Mouse (Mus musculus): ENCODE data around the gene Kbtbd4. TPM values are rescaled to one million over a fixed set of nuclear protein-coding genes. Genes with fewer than 3 reads are reported as not detected.
A peak's percentile ranks its signal among the peaks of the same experiment; 100 is the strongest.

Kbtbd4 gene
- polyA plus RNA-seq, 1 experiment: 0.30 TPM

GRCm38 (mm10) chr2:90916560-90917232 lies 12.2 kb downstream of the Kbtbd4 start:
- Histone ChIP-seq H3K4me3 (replicated peaks) (peak overlapping the region; percentile 74), H3K4me1 (ENCODE audit: control insufficient read depth) (peaks cover 36% of the 10 kb centered on the region), H3K27me3 (ENCODE audit: control insufficient read depth) (no peaks in the 10 kb centered on the region), H3K36me3 (ENCODE audit: control insufficient read depth) (peaks cover 34% of the 10 kb centered on the region), H3K9me3 (ENCODE audit: control insufficient read depth, low read length) (no peaks in the 10 kb centered on the region)
- no peak for TF ChIP-seq TAL1 (IDR thresholded peaks at IDR 0.05; ENCODE audit: low read length)
- no peak for TF ChIP-seq GATA1 (IDR thresholded peaks at IDR 0.05; ENCODE audit: low read length)

- Histone ChIP-seq H3K4me3 (replicated peaks) (peak overlapping the region; percentile 74), H3K4me1 (ENCODE audit: control insufficient read depth) (peaks cover 36% of the 10 kb centered on the region), H3K36me3 (ENCODE audit: control insufficient read depth) (peaks cover 29% of the 10 kb centered on the region), H3K27me3 (ENCODE audit: control insufficient read depth) (no peaks in the 10 kb centered on the region; the same call in 1 of the 2 replicates), H3K9me3 (ENCODE audit: control insufficient read depth, low read length) (no peaks in the 10 kb centered on the region)
- TF ChIP-seq GATA1 (IDR thresholded peaks at IDR 0.05; ENCODE audit: low read length): no peak
These were observed 12.9 kb downstream of the Kbtbd4 start for GRCm38 (mm10) chr2:90917233-90917998.

- no peaks in the 10 kb centered on the region for H3K9me3 ChIP-seq (ENCODE audit: control insufficient read depth, low read length)
- peaks cover 21% of the 10 kb centered on the region for H3K36me3 ChIP-seq (ENCODE audit: control insufficient read depth)
- no peak for TF ChIP-seq GATA1 (IDR thresholded peaks at IDR 0.05; ENCODE audit: low read length)
- no peak for TF ChIP-seq TAL1 (IDR thresholded peaks at IDR 0.05; ENCODE audit: low read length)
- peak overlapping the region; percentile 74 for H3K4me3 ChIP-seq (replicated peaks)
- peaks cover 36% of the 10 kb centered on the region for H3K4me1 ChIP-seq (ENCODE audit: control insufficient read depth)
- no peaks in the 10 kb centered on the region; the same call in 1 of the 2 replicates for H3K27me3 ChIP-seq (ENCODE audit: control insufficient read depth)
These were observed 13.6 kb downstream of the Kbtbd4 start for GRCm38 (mm10) chr2:90917999-90918698.

DNA sequence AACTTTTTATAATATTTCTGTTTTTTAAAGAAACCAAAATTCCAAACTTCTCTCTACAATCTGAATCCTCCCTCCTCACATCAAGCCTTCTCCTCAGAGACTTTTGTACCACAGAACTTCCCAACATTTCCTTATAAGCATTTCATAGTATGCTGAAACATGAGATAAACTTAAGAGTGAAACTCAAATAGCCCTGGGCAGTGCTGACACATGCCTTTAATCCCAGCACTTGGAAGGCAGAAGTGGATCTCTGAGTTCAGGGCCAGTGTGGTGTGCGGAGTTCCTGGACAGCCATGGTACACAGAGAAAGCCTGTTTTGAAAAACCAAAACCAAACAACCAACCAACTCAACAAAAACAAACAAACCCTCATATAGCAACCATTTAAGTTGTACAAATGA lies 16.6 kb downstream of the Kbtbd4 start:
- no peaks in the 10 kb centered on the region for H3K36me3 ChIP-seq (ENCODE audit: control insufficient read depth)
- peaks cover 23% of the 10 kb centered on the region for H3K4me1 ChIP-seq (ENCODE audit: control insufficient read depth)
- TF ChIP-seq GATA1 (IDR thresholded peaks at IDR 0.05; ENCODE audit: low read length) (no peak), TAL1 (IDR thresholded peaks at IDR 0.05; ENCODE audit: low read length) (no peak)
- H3K4me3 ChIP-seq (replicated peaks): no peak overlapping the region
- no peaks in the 10 kb centered on the region for H3K9me3 ChIP-seq (ENCODE audit: control insufficient read depth, low read length)
- H3K27me3 ChIP-seq (ENCODE audit: control insufficient read depth): peaks cover 7% of the 10 kb centered on the region

- H3K4me1 ChIP-seq (ENCODE audit: control insufficient read depth): peaks cover 10% of the 10 kb centered on the region
- no peak for TF ChIP-seq TAL1 (IDR thresholded peaks at IDR 0.05; ENCODE audit: low read length)
- TF ChIP-seq GATA1 (IDR thresholded peaks at IDR 0.05; ENCODE audit: low read length): no peak
- peaks cover 7% of the 10 kb centered on the region for H3K27me3 ChIP-seq (ENCODE audit: control insufficient read depth)
- no peak overlapping the region for H3K4me3 ChIP-seq (replicated peaks)
- no peaks in the 10 kb centered on the region for H3K36me3 ChIP-seq (ENCODE audit: control insufficient read depth)
- H3K9me3 ChIP-seq (ENCODE audit: control insufficient read depth, low read length): no peaks in the 10 kb centered on the region
These were observed 18.1 kb downstream of the Kbtbd4 start for GRCm38 (mm10) chr2:90922636-90923035.

DNA sequence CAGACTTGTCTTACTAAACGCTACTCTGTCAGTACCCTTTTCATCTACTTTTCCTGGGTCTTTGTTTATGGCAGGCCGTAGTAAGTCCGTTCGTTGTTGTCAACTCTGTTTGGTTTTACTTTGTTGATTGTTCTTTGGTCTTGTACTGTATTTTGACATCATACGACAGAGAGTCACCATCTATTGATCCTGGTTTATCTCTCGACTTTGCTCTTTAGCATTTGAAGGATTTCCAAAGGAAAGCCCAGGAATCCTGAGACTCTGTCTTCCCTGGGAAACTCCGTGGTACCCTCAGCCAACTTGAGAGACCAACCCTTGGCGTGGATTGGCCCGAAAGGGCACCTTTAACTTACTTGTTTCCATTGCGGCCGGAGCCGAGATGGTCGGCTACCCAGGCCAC lies 24.0 kb downstream of the Kbtbd4 start:
- Histone ChIP-seq H3K4me3 (replicated peaks) (no peak overlapping the region), H3K9me3 (ENCODE audit: control insufficient read depth, low read length) (no peaks in the 10 kb centered on the region), H3K4me1 (ENCODE audit: control insufficient read depth) (no peaks in the 10 kb centered on the region; the same call in 1 of the 2 replicates), H3K27me3 (ENCODE audit: control insufficient read depth) (peaks cover 23% of the 10 kb centered on the region), H3K36me3 (ENCODE audit: control insufficient read depth) (no peaks in the 10 kb centered on the region)
- no peak for TF ChIP-seq GATA1 (IDR thresholded peaks at IDR 0.05; ENCODE audit: low read length)
- no peak for TF ChIP-seq TAL1 (IDR thresholded peaks at IDR 0.05; ENCODE audit: low read length)

GRCm38 (mm10) chr2:90931829-90932228 lies 27.3 kb downstream of the Kbtbd4 start:
- Histone ChIP-seq H3K4me3 (replicated peaks) (no peak overlapping the region), H3K36me3 (ENCODE audit: control insufficient read depth) (no peaks in the 10 kb centered on the region), H3K4me1 (ENCODE audit: control insufficient read depth) (peaks cover 6% of the 10 kb centered on the region), H3K27me3 (ENCODE audit: control insufficient read depth) (peaks cover 25% of the 10 kb centered on the region), H3K9me3 (ENCODE audit: control insufficient read depth, low read length) (no peaks in the 10 kb centered on the region)
- TF ChIP-seq GATA1 (IDR thresholded peaks at IDR 0.05; ENCODE audit: low read length) (no peak), TAL1 (IDR thresholded peaks at IDR 0.05; ENCODE audit: low read length) (no peak)

GRCm38 (mm10) chr2:90932273-90932672 lies 27.7 kb downstream of the Kbtbd4 start:
- Histone ChIP-seq H3K36me3 (ENCODE audit: control insufficient read depth) (no peaks in the 10 kb centered on the region), H3K27me3 (ENCODE audit: control insufficient read depth) (peaks cover 25% of the 10 kb centered on the region), H3K4me1 (ENCODE audit: control insufficient read depth) (peaks cover 6% of the 10 kb centered on the region), H3K4me3 (replicated peaks) (no peak overlapping the region), H3K9me3 (ENCODE audit: control insufficient read depth, low read length) (no peaks in the 10 kb centered on the region)
- TF ChIP-seq GATA1 (IDR thresholded peaks at IDR 0.05; ENCODE audit: low read length) (no peak), TAL1 (IDR thresholded peaks at IDR 0.05; ENCODE audit: low read length) (no peak)

- Histone ChIP-seq H3K27me3 (ENCODE audit: control insufficient read depth) (peaks cover 8% of the 10 kb centered on the region), H3K4me1 (ENCODE audit: control insufficient read depth) (peaks cover 36% of the 10 kb centered on the region), H3K4me3 (replicated peaks) (no peak overlapping the region), H3K36me3 (ENCODE audit: control insufficient read depth) (peaks cover 17% of the 10 kb centered on the region), H3K9me3 (ENCODE audit: control insufficient read depth, low read length) (no peaks in the 10 kb centered on the region)
- no peak for TF ChIP-seq TAL1 (IDR thresholded peaks at IDR 0.05; ENCODE audit: low read length)
- no peak for TF ChIP-seq GATA1 (IDR thresholded peaks at IDR 0.05; ENCODE audit: low read length)
These were observed 33.8 kb downstream of the Kbtbd4 start for GRCm38 (mm10) chr2:90938362-90938761.
